Mouse (Mus musculus): ENCODE measurements around the gene Acot13. TPM values are rescaled to one million over a fixed set of nuclear protein-coding genes. Genes with fewer than 3 reads are reported as not detected.

Gene Acot13
- polyA plus RNA-seq, 1 experiment from 2014 or later = 48.5 TPM

DNA sequence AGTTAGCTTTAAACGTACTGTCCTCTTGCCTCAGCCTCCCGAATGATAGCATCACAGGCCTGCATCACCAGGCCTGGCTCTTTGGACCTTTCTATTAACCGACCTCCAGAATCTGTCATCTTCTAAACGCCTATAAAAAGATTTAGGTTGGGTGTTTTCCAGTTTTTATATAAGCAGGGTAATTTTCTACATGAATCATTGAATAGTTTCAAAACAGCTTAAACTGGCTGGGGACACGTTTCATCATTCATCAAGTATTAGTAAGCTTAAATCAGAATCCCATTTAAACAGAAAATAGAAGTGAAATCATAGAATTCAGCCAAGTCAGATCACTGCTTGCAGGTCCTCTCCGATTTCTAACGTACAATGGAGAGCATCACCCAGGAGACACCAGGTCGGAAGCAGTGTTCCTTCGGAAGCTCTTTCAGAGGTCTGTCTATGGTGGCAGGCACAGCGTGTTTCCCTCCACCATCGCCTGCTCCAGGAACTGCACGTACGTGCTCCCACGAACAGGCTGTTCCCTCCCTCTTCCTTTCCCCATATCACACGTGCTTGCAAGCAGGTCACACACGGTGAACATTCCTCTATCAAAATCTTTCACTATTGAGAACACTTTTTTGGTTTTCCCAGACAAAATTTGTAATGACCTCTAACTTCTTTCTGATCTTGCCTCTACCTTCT is 8.5 kb downstream of the Acot13 start:
- Histone ChIP-seq H3K4me2 (no peak overlapping the region), H3K4me3 (no peak overlapping the region), H3K9me3 (no peaks in the 10 kb centered on the region), H3K27me3 (no peaks in the 10 kb centered on the region), H3K9ac (no peak overlapping the region), H3K27ac (no peak overlapping the region), H3K4me1 (replicated peaks) (no peaks in the 10 kb centered on the region), H3K36me3 (peaks cover 4% of the 10 kb centered on the region; the same call in 1 of the 2 replicates)
- WGBS = 90% methylated on average over 16 of the region's 16 CpGs
- no peak for ATAC-seq (ENCODE audit: low FRiP score)

DNA sequence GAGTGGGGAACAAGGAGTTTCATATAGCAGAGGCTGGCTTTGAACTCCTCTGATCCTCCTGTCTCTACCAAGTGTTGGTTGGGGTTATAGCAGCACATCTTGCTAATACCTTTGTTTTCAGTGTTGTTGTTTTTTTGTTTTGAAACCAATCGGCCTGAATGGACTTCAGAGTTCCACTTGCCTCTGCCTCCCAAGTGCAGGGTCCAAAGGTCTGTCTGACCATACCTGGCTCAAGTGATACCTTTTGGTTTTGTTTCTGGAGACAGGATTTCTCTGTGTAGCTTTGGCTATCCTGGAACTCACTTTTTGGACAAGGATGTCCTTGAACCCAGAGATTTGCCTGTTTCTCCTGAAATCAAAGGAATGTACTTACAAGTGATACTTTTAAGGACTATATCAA is 11.4 kb downstream of the Acot13 start:
- Histone ChIP-seq H3K4me1 (replicated peaks) (no peaks in the 10 kb centered on the region), H3K9ac (no peak overlapping the region), H3K27ac (no peak overlapping the region), H3K4me3 (no peak overlapping the region), H3K9me3 (no peaks in the 10 kb centered on the region), H3K36me3 (peaks cover 11% of the 10 kb centered on the region; the same call in 1 of the 2 replicates), H3K4me2 (no peak overlapping the region), H3K27me3 (no peaks in the 10 kb centered on the region)
- ATAC-seq (ENCODE audit: low FRiP score) = no peak
- 86% methylated on average over 1 of the region's 1 CpGs for WGBS

DNA sequence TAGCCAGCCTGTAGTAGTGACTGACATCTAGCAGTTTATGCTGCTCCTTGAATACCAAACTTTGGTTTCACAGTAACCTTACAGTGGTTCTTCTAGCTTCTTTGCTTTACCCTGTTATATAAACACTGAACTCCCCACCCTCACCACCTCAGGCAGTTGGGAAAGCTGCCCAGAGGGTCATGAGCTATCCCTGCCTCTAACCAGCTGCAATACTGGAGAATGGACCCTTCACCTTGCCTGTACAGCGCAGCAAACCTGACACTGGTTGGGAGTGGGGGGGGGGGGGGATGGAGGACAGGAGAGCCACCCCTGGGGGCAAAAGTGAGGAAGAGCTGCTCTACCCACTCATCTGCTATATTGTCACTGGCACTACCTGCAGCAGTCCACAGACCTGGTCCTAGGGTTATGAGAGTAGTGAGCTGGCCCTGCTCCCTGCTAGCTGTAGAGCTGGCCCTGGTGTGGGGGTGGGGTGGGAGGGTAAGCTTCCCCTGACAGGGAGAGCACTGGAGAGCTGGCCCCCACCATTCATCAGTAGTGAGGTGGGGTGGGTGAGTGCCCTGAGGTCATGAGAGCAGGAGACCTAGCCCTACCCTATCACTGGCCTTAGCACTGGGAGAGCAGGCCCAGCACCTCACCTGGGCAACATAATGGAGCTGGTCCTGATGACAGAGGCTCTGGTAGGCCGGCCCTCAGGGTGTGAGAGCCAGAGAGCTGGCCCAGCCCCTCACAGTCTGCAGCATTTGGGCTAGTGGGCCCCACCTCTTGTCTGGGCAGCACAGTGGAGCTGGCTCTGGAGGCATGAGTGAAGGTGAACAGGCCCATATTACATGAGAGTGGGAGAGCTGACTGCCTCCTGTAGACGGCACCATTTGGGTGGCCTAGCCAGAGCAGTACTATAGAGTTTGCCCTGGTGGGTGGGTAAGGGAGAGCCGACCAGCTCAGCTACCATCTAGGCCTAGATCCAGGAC is 14.9 kb downstream of the Acot13 start:
- H3K4me3 ChIP-seq = no peak overlapping the region
- no peak overlapping the region for H3K27ac ChIP-seq
- no peaks in the 10 kb centered on the region for H3K27me3 ChIP-seq
- ATAC-seq (ENCODE audit: low FRiP score) = peak; percentile 79
- no peak overlapping the region for H3K4me2 ChIP-seq
- no peak overlapping the region for H3K9ac ChIP-seq
- WGBS = 64% methylated on average over 4 of the region's 4 CpGs
- no peaks in the 10 kb centered on the region for H3K9me3 ChIP-seq
- peaks cover 39% of the 10 kb centered on the region for H3K36me3 ChIP-seq
- H3K4me1 ChIP-seq (replicated peaks) = no peaks in the 10 kb centered on the region

DNA sequence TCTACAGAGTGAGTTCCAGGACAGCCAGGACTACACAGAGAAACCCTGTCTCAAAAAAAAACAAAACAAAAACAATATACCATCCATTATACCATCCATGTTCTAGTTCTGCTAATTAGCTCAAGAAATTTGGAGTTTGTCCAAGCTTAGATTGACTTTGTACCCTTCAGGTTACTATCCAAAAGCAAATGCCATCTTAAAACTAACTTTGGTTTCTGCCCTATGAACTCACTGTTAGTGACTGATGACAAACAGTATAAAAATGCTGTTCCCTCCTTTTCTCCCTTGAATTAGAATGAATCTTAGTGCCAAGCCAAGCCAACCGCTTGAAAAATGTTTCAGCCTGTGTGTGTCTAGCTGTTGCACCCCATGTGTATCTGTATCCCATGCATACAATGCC is 16.7 kb downstream of the Acot13 start:
- Histone ChIP-seq H3K27ac (no peak overlapping the region), H3K4me3 (no peak overlapping the region), H3K9me3 (no peaks in the 10 kb centered on the region), H3K9ac (no peak overlapping the region), H3K27me3 (no peaks in the 10 kb centered on the region), H3K36me3 (peaks cover 56% of the 10 kb centered on the region), H3K4me1 (replicated peaks) (no peaks in the 10 kb centered on the region), H3K4me2 (no peak overlapping the region)
- no peak for ATAC-seq (ENCODE audit: low FRiP score)
- 81% methylated on average over 1 of the region's 1 CpGs for WGBS

DNA sequence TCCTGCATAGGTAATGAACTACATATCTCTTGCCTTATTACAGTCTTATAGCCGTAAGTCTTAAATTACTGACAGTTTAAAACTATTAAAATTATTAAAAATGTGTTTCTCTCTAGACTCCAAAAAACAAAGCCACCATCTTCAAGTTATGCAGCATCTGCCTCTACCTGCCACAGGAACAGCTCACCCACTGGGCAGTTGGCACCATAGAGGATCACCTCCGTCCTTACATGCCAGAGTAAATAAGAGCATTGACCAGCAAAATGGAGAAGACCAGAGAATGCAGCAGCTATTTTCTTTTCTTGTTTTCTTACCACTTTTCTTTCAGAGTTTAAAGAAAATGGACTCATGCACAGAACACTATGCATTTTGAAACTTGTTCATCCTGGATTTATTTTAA is 18.8 kb downstream of the Acot13 start:
- no peak for ATAC-seq (ENCODE audit: low FRiP score)
- Histone ChIP-seq H3K36me3 (peaks cover 69% of the 10 kb centered on the region), H3K9me3 (no peaks in the 10 kb centered on the region), H3K27me3 (no peaks in the 10 kb centered on the region), H3K4me1 (replicated peaks) (no peaks in the 10 kb centered on the region), H3K27ac (no peak overlapping the region), H3K4me2 (no peak overlapping the region), H3K9ac (no peak overlapping the region), H3K4me3 (no peak overlapping the region)
- WGBS = 99% methylated on average over 2 of the region's 2 CpGs

DNA sequence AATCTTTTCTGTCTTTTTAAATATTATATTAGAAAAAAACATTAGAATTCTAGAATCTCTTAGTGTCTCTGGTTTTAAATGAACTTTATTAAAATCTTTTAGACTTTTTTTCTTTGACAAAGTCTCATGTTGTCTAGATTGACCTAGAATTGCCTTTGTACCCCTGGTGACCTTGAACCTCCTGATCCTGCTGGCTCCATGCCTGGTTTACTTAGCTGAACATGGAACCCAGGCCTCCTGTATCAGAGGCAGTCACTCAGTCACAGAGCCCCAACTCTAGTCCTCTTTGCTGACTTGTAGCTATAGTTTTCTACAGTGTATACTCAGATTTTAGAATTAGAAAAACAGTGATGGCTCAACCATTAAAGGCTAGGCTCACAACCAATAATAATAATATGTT is 25.3 kb downstream of the Acot13 start:
- Histone ChIP-seq H3K36me3 (peaks cover 47% of the 10 kb centered on the region), H3K27me3 (no peaks in the 10 kb centered on the region), H3K9ac (no peak overlapping the region)

DNA sequence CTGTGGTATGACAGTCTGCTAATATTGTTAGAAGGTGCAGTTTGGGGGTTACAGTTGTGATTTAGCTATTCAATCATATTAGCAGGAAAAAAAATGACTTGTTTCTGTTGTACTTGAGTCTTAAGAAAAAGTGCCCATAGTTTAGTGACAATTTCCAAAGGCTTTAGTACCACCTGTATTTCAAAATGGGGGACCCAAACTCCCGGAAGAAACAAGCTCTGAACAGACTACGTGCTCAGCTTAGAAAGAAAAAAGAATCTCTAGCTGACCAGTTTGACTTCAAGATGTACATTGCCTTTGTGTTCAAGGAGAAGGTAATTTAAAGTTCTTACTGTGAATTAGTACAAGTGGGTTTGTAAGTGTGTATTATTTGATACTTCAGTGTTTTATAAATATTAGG is 28.1 kb downstream of the Acot13 start:
- peak overlapping the region; percentile 96 for H3K9ac ChIP-seq
- peak overlapping the region; percentile 98 for H3K4me3 ChIP-seq
- no peak overlapping the region for H3K27ac ChIP-seq
- H3K27me3 ChIP-seq = no peaks in the 10 kb centered on the region
- ATAC-seq (ENCODE audit: low FRiP score) = no peak
- H3K36me3 ChIP-seq = peaks cover 23% of the 10 kb centered on the region
- H3K4me2 ChIP-seq = peak overlapping the region; percentile 94
- no peaks in the 10 kb centered on the region for H3K9me3 ChIP-seq
- 18% methylated on average over 2 of the region's 2 CpGs for WGBS
- H3K4me1 ChIP-seq (replicated peaks) = peaks cover 33% of the 10 kb centered on the region

More for the DNA sequence above, 25.3 kb downstream of the Acot13 start:
- Histone ChIP-seq H3K4me2 (no peak overlapping the region), H3K4me1 (replicated peaks) (peaks cover 26% of the 10 kb centered on the region), H3K9me3 (no peaks in the 10 kb centered on the region), H3K4me3 (no peak overlapping the region), H3K27ac (no peak overlapping the region)
- ATAC-seq (ENCODE audit: low FRiP score) = no peak

DNA sequence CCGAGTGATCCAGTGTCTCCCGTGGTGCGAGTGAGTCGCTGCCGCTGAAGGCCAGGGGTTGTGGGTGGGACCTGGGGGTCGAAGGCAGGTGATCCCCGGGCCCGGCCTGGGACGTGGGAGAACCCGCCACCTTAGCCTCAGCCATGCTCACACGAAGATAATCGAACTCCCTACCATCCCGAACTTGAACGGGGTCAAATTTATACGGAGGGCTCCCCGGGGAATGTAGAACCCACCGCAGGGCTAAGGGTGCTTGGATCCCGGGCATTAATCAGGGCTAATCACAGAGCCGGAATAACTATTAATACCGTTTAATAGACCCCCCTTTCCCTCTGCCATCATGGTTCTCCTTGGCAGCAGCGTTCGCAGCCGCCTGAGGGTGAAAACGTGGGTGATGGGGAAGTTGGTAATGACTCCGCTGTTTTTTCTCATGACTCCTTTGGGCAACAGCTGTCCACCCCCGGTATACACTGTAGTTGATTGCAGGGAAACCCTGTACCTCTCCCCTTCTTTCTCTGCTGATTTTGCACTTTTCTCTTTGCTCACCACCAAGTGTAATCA is 29.1 kb downstream of the Acot13 start:
- H3K9me3 ChIP-seq = no peaks in the 10 kb centered on the region
- H3K36me3 ChIP-seq = peaks cover 13% of the 10 kb centered on the region
- H3K9ac ChIP-seq = peak overlapping the region; percentile 96
- peak overlapping the region; percentile 98 for H3K4me3 ChIP-seq
- H3K4me1 ChIP-seq (replicated peaks) = peaks cover 33% of the 10 kb centered on the region
- under 1% methylated on average over 26 of the region's 26 CpGs for WGBS
- H3K4me2 ChIP-seq = peak overlapping the region; percentile 94
- H3K27me3 ChIP-seq = no peaks in the 10 kb centered on the region
- ATAC-seq (ENCODE audit: low FRiP score) = no peak
- H3K27ac ChIP-seq = peak overlapping the region; percentile 99

DNA sequence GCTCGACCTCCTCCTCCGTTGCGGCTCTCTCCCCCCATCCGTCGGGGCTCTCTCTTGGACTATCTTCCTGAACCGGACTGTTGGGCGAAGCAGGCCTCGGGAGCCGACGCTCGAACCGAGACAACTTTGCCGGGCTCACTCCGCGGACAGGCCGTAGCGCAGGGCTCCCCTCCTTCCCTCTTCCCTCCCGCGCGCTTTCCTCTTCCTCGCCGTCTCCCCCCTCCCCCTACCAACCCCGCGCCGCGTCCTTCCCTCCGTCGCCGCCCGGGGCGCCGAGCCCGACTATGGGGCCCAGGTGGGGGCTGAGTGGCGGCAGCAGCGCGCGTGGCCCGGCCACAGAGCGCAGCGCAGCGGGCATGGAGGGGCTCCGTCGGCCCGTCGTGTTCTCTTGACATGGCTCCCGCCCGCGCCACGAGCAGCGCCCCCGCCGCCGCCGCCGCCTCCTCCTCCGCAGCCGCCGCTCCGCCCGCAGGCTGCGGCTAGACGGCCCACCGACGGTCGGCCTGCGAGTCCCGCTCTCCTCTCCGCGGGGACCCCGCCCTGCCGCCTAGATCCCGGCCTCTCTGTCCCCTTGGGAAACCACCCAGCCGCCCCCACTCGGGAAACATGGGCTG is 29.9 kb downstream of the Acot13 start, which contains the start of gene BC005537:
TSS of gene BC005537 (plus strand) at position 350 of the 614 bp plus-strand sequence.
- no peaks in the 10 kb centered on the region for H3K9me3 ChIP-seq
- under 1% methylated on average over 63 of the region's 74 CpGs for WGBS
- H3K4me3 ChIP-seq = peak within 1 kb of the TSS; percentile 98
- ATAC-seq (ENCODE audit: low FRiP score) = peak; percentile 60
- H3K9ac ChIP-seq = peak within 1 kb of the TSS; percentile 96
- no peaks in the 10 kb centered on the region for H3K27me3 ChIP-seq
- peak within 1 kb of the TSS; percentile 94 for H3K4me2 ChIP-seq
- H3K36me3 ChIP-seq = peaks cover 8% of the 10 kb centered on the region; the same call in 1 of the 2 replicates
- H3K27ac ChIP-seq = peak within 1 kb of the TSS; percentile 99
- H3K4me1 ChIP-seq (replicated peaks) = peaks cover 33% of the 10 kb centered on the region

DNA sequence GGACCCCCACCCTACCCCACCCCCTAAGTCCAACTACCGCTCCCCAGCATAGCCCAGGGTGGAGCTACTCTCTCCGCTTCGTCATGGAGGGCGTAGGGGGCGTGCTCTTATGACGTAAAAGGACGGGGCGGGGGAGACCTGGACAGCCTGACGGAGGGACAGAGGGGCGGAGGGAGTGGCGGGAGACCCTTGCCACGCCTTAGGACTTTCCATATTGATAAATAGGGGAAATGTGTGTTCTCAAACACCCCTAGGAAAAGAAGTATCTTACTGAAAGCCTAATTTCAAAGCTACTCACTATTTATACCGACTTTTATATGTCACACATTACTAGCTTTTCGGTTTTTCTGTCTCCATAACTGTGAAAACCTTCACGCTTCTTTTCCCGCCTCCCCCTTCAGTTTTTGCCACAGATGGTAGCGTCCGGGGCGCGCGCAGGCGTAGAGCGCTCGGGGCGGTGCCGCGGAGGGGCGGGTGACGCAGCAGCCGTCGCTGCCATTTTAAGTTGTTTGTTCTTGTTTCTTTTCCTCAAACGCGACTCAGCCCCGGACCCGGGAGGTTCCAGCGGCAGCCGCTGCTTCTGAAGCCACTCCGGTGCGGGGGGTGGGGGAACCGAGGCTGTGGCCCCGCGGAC is 30.5 kb downstream of the Acot13 start:
- H3K9me3 ChIP-seq = no peaks in the 10 kb centered on the region
- under 1% methylated on average over 42 of the region's 42 CpGs for WGBS
- H3K27me3 ChIP-seq = no peaks in the 10 kb centered on the region
- ATAC-seq (ENCODE audit: low FRiP score) = peak; percentile 98
- peak overlapping the region; percentile 94 for H3K4me2 ChIP-seq
- H3K9ac ChIP-seq = peak overlapping the region; percentile 96
- H3K27ac ChIP-seq = peak overlapping the region; percentile 99
- peak overlapping the region; percentile 98 for H3K4me3 ChIP-seq
- peaks cover 5% of the 10 kb centered on the region; the same call in 1 of the 2 replicates for H3K36me3 ChIP-seq
- H3K4me1 ChIP-seq (replicated peaks) = peaks cover 33% of the 10 kb centered on the region

DNA sequence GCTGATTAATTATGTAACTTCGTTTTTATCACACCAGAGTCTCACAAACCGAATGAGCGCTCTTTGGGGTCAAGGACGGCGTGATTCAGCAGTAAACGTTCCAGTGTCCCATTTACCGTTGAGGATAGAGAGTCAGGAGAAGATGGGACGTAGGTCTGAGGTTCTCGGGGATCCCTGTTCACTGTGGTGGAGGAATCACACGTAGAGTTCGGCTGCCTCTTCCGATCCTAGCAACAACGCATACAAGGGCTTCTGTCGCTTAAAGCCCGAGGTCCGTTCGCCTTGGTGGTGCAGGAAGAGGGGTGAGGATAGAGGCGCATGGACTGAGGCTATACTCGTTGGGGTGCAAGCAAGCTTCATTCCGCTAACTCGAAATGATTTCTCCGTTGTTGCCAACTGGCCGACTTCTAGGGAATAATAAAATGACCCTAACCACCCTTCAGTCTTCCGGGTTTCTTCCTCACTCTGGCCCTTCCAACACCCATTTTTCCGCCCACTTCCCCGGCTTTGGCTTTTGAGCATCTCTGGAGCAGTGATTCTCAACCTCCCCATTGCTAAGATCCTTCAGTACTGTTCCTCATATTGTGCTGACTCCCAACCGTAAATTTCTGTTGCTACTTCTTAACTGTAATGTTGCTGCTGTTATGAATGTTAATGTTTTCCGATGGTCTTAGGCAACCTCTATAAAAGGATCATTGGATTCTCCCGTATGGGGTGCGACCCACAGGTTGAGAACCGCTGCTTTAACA is 31.2 kb downstream of the Acot13 start:
- Histone ChIP-seq H3K27me3 (no peaks in the 10 kb centered on the region), H3K4me2 (peak overlapping the region; percentile 94), H3K9ac (peak overlapping the region; percentile 72), H3K27ac (peak overlapping the region; percentile 87), H3K4me1 (replicated peaks) (peaks cover 28% of the 10 kb centered on the region), H3K36me3 (no peaks in the 10 kb centered on the region), H3K4me3 (peak overlapping the region; percentile 98), H3K9me3 (no peaks in the 10 kb centered on the region)
- peak; percentile 37 for ATAC-seq (ENCODE audit: low FRiP score)
- under 1% methylated on average over 31 of the region's 31 CpGs for WGBS
